Mouse (Mus musculus) CH12.LX (cell line): Measurements from ENCODE around the gene Fbxw17. TPM values are rescaled to one million over a fixed set of nuclear protein-coding genes. Genes with fewer than 3 reads are reported as not detected.
"Not testable (repeated sequence)": the region's sequence is repeated elsewhere in the genome, so short reads cannot be mapped to it uniquely, and the experiment has no call there.

Experiments used
- DNase-seq: peaks from one replicate; pipeline ENCODE4 v3.0.0-alpha.2; 2013; ENCODE audit errors: extremely low read depth
- H3K27ac ChIP-seq: 2 replicates; pipeline ENCODE4 v1.5.1; 2012; ENCODE audit warnings: low read depth, mild to moderate bottlenecking, control low read depth, moderate library complexity; ENCODE audit not compliant: insufficient read depth
- H3K27me3 ChIP-seq: replicated peaks from 2 replicates; pipeline ENCODE3; 2012; ENCODE audit warnings: inconsistent platforms
- H3K36me3 ChIP-seq, 2 experiments: replicated peaks in 1 of 2; 2 replicates each; pipeline versions ENCODE3 to v1.6.1; 2012; ENCODE audit warnings: inconsistent platforms in 1 of 2, low read length in 1 of 2, mild to moderate bottlenecking in 1 of 2, mixed read lengths in 1 of 2, moderate library complexity in 1 of 2; ENCODE audit not compliant: control insufficient read depth in 1 of 2, insufficient read depth in 1 of 2
- H3K4me1 ChIP-seq, 2 experiments: 2 replicates each; pipeline ENCODE4 v1.6.1; 2012; ENCODE audit warnings: inconsistent platforms in 1 of 2, moderate library complexity in 1 of 2; ENCODE audit not compliant: insufficient read depth in 2 of 2, control insufficient read depth in 1 of 2
- H3K4me2 ChIP-seq: 2 replicates; pipeline ENCODE4 v1.6.1; 2012; ENCODE audit warnings: low read depth, mild to moderate bottlenecking, control low read depth; ENCODE audit not compliant: poor library complexity, insufficient read depth, severe bottlenecking
- H3K4me3 ChIP-seq, 3 experiments: fragments of 150-350 bp in 1 of 3; sonication (generic) in 1 of 3; replicated peaks in 1 of 3; 2 replicates each; pipeline versions ENCODE3 to v1.5.1; 2011 to 2012; ENCODE audit warnings: low read depth in 2 of 3, low read length in 2 of 3, mild to moderate bottlenecking in 2 of 3, moderate library complexity in 2 of 3, control low read depth in 1 of 3, improper control_type of control experiment in 1 of 3, inconsistent platforms in 1 of 3, mixed read lengths in 1 of 3; ENCODE audit not compliant: poor library complexity in 1 of 3
- H3K79me2 ChIP-seq: replicated peaks from 2 replicates; pipeline ENCODE4 v1.6.1; 2012; ENCODE audit warnings: mild to moderate bottlenecking, moderate library complexity; ENCODE audit not compliant: control insufficient read depth, poor library complexity, insufficient read depth, severe bottlenecking; ENCODE audit errors: extremely low read depth
- H3K9ac ChIP-seq: 2 replicates; pipeline ENCODE4 v1.6.1; 2012; ENCODE audit warnings: low read depth, mild to moderate bottlenecking, control low read depth, moderate library complexity; ENCODE audit not compliant: insufficient read depth
- H3K9me3 ChIP-seq: replicated peaks from 2 replicates; pipeline ENCODE3; 2012; ENCODE audit warnings: low read length, inconsistent platforms, mixed read lengths
- E2F4 ChIP-seq: IDR thresholded peaks from 2 replicates; pipeline ENCODE4 v1.6.1; 2011; ENCODE audit warnings: low read depth, low read length, improper control_type of control experiment; ENCODE audit not compliant: insufficient replicate concordance
- EP300 ChIP-seq: IDR thresholded peaks from 2 replicates; pipeline ENCODE4 v1.6.1; 2011; ENCODE audit warnings: low read length, improper control_type of control experiment
- ETS1 ChIP-seq: conservative IDR thresholded peaks from 2 replicates; pipeline ENCODE4 v1.6.1; 2012; ENCODE audit warnings: low read depth, mild to moderate bottlenecking, inconsistent platforms, low read length, improper control_type of control experiment, moderate library complexity
- JUND ChIP-seq: conservative IDR thresholded peaks from 2 replicates; pipeline ENCODE4 v1.6.1; 2011; ENCODE audit warnings: low read depth, low read length, improper control_type of control experiment
- KAT2A ChIP-seq: IDR thresholded peaks from 2 replicates; pipeline ENCODE4 v1.6.1; 2012; ENCODE audit warnings: low read length, improper control_type of control experiment, inconsistent platforms; ENCODE audit not compliant: insufficient replicate concordance
- MAFK ChIP-seq: IDR thresholded peaks from 2 replicates; pipeline ENCODE4 v1.6.1; 2011; ENCODE audit warnings: low read length, improper control_type of control experiment; ENCODE audit not compliant: insufficient replicate concordance
- PAX5 ChIP-seq: IDR thresholded peaks from 2 replicates; pipeline ENCODE4 v1.6.1; 2012; ENCODE audit warnings: low read length, inconsistent platforms, mixed read lengths
- dilution Hi-C: fragments of 300-500 bp; cut with MboI; formaldehyde crosslinking; loops from 2 replicates; pipeline ENCODE4 v1.14.3; 2020; ENCODE audit warnings: low sequenced_read_pairs; ENCODE audit not compliant: extremely low pct_unique_long_range_greater_than_20kb, extremely low pct_ligation_motif_present
- in situ Hi-C: fragments of 300-500 bp; cut with MboI; formaldehyde crosslinking; loops from 3 replicates; pipeline ENCODE4 v1.14.3; 2019; ENCODE audit warnings: low sequenced_read_pairs, low pct_ligation_motif_present, low pct_unique_long_range_greater_than_20kb, mixed read lengths
- polyA plus RNA-seq: library from polyadenylated mRNA; unstranded; fragments of >175 nt; gene quantifications from 2 replicates; pipeline ENCODE4 v1.2.1, GENCODE M21; 2012; ENCODE audit warnings: low read depth; ENCODE audit not compliant: insufficient read length
- total RNA-seq, 2 experiments: library from RNA; depleted of rRNA; stranded (reverse); fragments of 300-350 nt in 1 of 2; fragments of >200 nt in 1 of 2; gene quantifications; 2 replicates each; pipeline ENCODE4 v1.2.3; 2012 to 2014

The Fbxw17 gene
- total and polyA plus RNA-seq, 3 experiments: 9.6 to 15.4 (median 15.1) TPM

DNA sequence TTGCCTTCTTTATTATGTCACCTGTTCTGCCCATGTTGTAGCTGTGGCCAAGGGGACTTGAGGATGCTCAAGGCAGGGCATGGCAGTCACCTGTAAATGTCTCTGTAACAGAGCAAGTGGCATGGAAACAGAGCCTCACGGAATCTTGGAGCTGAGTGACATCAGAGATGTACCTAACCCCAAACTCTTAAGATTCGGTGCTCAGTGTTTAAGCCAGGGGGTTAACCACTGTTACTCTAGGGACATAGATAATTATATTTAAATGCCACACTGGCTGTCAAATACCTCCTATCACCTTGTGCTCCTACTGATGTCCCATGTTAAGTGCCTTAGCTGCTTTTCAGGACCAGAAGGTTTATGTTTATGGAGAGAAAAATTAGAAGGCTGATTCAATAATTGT, 26.1 kb downstream of the Fbxw17 start, which contains the start of gene Gm47429:
TSS of gene Gm47429 (minus strand) at position 101 of the 400 bp plus-strand sequence.
- Histone ChIP-seq H3K27ac (no peak within 1 kb of the TSS), H3K27me3 (no peaks in the 10 kb centered on the region), H3K4me2 (no peak within 1 kb of the TSS), H3K36me3 (no peaks in the 10 kb centered on the region), H3K9ac (no peak within 1 kb of the TSS), H3K79me2 (no peaks in the 10 kb centered on the region), H3K4me3 (no peak within 1 kb of the TSS), H3K4me1 (peaks cover 0 to 3% of the 10 kb centered on the region in 2 experiments; a peak in 1 of 4 replicates), H3K9me3 (no peaks in the 10 kb centered on the region)
- in situ Hi-C loops (no loop called here), dilution Hi-C loops (no loop called here)
- TF ChIP-seq KAT2A: no peak
- no peak for TF ChIP-seq EP300
- no peak for TF ChIP-seq E2F4
- TF ChIP-seq MAFK: no peak
- DNase-seq: no peak

GRCm38 (mm10) chr13:50445261-50445660, 27.6 kb downstream of the Fbxw17 start:
- Histone ChIP-seq H3K27me3 (no peaks in the 10 kb centered on the region), H3K4me2 (no peak overlapping the region), H3K79me2 (no peaks in the 10 kb centered on the region), H3K36me3 (no peaks in the 10 kb centered on the region), H3K27ac (no peak overlapping the region), H3K4me1 (peaks cover 0 to 3% of the 10 kb centered on the region in 2 experiments; a peak in 1 of 4 replicates), H3K4me3 (no peak overlapping the region), H3K9ac (no peak overlapping the region), H3K9me3 (no peaks in the 10 kb centered on the region)
- in situ Hi-C loops (no loop called here), dilution Hi-C loops (no loop called here)
- DNase-seq: no peak
- TF ChIP-seq PAX5 (no peak), ETS1 (no peak)

GRCm38 (mm10) chr13:50452266-50452665, 34.6 kb downstream of the Fbxw17 start:
- H3K27ac ChIP-seq, H3K9me3 ChIP-seq, H3K9ac ChIP-seq, H3K36me3 ChIP-seq, H3K4me3 ChIP-seq, DNase-seq, H3K79me2 ChIP-seq, H3K27me3 ChIP-seq, dilution Hi-C loops, H3K4me1 ChIP-seq, H3K4me2 ChIP-seq, in situ Hi-C loops: not testable (repeated sequence)

DNA sequence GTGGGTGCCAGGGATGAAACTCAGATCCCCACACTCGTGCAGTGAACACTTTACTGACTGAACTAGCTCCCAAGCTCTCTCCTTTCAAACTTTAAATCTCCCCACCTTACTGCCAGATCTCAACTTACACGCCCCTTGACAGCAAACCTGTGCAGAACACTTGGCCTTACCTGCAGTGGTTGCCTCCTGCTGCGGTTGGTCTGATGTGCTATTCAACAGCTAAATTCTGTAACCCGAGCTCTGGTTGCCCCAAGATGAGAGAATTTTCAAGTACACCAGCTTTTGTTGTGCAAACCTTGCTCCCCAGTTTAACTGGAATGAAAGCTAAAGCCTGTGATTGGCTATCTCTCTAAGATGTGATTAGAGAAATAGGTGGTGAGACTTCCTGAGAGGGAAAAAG, 35.8 kb downstream of the Fbxw17 start:
- H3K36me3 ChIP-seq: no peaks in the 10 kb centered on the region
- dilution Hi-C loops: no loop called here
- H3K9me3 ChIP-seq: no peaks in the 10 kb centered on the region
- H3K27ac ChIP-seq: no peak overlapping the region
- no peaks in the 10 kb centered on the region for H3K4me1 ChIP-seq
- no peak overlapping the region for H3K9ac ChIP-seq
- no peak for DNase-seq
- no peak for TF ChIP-seq JUND
- H3K4me2 ChIP-seq: no peak overlapping the region
- H3K27me3 ChIP-seq: peaks cover 4% of the 10 kb centered on the region
- H3K4me3 ChIP-seq: no peak overlapping the region
- H3K79me2 ChIP-seq: no peaks in the 10 kb centered on the region
- in situ Hi-C loops: no loop called here

DNA sequence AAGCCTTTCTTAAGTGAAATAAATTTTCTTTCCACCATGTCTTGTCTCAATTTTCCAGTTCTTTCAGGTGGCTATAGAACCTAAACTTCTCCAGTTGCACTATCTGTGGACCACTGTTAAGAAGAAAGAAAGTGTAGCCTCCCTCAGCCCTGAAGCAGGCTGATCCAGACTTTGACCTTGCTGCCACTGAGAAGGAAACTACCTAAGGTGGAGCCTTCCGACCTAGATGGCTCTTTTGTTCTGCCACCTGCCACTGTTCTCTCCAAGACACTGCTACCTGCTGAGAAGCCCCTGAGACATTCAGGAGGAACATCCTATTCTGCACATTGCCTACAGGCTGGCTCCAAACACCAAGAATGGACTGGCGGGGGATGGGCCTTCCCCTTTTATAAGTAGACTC, 42.8 kb downstream of the Fbxw17 start:
- DNase-seq, H3K9me3 ChIP-seq, H3K4me2 ChIP-seq, H3K4me3 ChIP-seq, in situ Hi-C loops, H3K79me2 ChIP-seq, dilution Hi-C loops, H3K4me1 ChIP-seq, H3K9ac ChIP-seq, H3K27ac ChIP-seq, H3K36me3 ChIP-seq: not testable (repeated sequence)
- peaks cover 31% of the 10 kb centered on the region for H3K27me3 ChIP-seq
